Mouse (Mus musculus): ENCODE data around the gene Bckdhb. TPM values are rescaled to one million over a fixed set of nuclear protein-coding genes. Genes with fewer than 3 reads are reported as not detected.
A peak's percentile ranks its signal among the peaks of the same experiment; 100 is the strongest.
"Not testable (repeated sequence)": the region's sequence is repeated elsewhere in the genome, so short reads cannot be mapped to it uniquely, and the experiment has no call there.

The Bckdhb gene
- polyA plus RNA-seq, 1 experiment from 2014 or later, result 47.6 TPM

DNA sequence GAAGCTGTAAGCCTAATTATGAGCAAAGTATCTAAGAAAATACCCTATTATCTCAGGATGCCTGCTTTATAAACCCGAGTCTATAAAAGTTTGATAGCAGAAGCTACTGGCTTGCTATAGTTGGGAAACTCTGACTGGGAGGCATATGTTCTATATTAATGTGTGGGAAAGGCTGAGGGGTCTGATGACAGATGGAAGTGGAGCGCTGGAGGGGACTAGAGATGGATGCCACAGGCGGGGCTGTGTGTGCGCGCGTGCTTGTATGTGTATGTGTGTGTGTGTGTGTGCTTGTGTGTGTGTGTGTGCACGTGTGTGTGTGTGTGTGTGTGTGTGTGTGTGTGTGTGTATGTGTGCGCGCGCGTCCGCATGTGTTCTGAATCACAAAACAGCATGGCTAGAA lies 121.4 kb downstream of the Bckdhb start:
- WGBS, result 65% methylated on average over 12 of the region's 12 CpGs
- no peak for TF ChIP-seq CTCF (IDR thresholded peaks at IDR 0.05; ENCODE audit: low read depth)

DNA sequence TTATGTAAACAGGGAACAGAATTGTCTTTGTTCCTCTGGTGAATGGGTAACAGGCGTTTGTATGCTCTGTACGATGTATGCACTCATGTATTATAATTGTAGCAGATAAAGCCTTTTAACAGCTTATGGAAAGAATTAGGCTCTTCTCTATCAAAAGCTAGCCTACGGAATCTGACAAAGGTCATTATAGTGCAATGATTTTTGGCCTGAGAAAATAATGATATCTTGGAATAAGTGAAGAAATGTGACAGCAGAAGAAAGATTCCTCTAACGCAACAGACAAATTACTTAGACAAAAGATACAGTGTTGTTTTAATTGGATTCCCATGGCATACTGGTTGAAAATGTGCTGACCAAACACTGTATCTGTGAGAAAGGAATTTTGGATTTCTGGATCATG lies 122.0 kb downstream of the Bckdhb start:
- Histone ChIP-seq H3K27ac (ENCODE audit: low read depth) (no peak overlapping the region), H3K27me3 (ENCODE audit: insufficient read depth, low read length) (no peaks in the 10 kb centered on the region), H3K4me1 (ENCODE audit: insufficient read depth) (peaks cover 4% of the 10 kb centered on the region; the same call in 1 of the 2 replicates), H3K4me3 (ENCODE audit: low read depth, low read length) (no peak overlapping the region), H3K9me3 (ENCODE audit: low read depth, low read length) (no peaks in the 10 kb centered on the region), H3K9ac (no peak overlapping the region), H3K4me2 (no peak overlapping the region), H3K36me3 (ENCODE audit: insufficient read depth) (no peaks in the 10 kb centered on the region)
- DNase-seq, result no peak
- ATAC-seq (ENCODE audit: insufficient read depth), result no peak
- no peak for TF ChIP-seq CTCF (IDR thresholded peaks at IDR 0.05; ENCODE audit: low read depth)
- 55% methylated on average over 4 of the region's 4 CpGs for WGBS

More for the DNA sequence above, 121.4 kb downstream of the Bckdhb start:
- H3K9ac ChIP-seq, result no peak overlapping the region
- H3K27me3 ChIP-seq (ENCODE audit: insufficient read depth, low read length), result no peaks in the 10 kb centered on the region
- H3K4me2 ChIP-seq, result no peak overlapping the region
- no peak overlapping the region for H3K27ac ChIP-seq (ENCODE audit: low read depth)
- H3K4me3 ChIP-seq (ENCODE audit: low read depth, low read length), result no peak overlapping the region
- ATAC-seq (ENCODE audit: insufficient read depth), result peak; percentile 48; the same call in 1 of the 2 replicates
- no peaks in the 10 kb centered on the region for H3K36me3 ChIP-seq (ENCODE audit: insufficient read depth)
- no peak for DNase-seq
- no peaks in the 10 kb centered on the region for H3K9me3 ChIP-seq (ENCODE audit: low read depth, low read length)
- peaks cover 4% of the 10 kb centered on the region; the same call in 1 of the 2 replicates for H3K4me1 ChIP-seq (ENCODE audit: insufficient read depth)

DNA sequence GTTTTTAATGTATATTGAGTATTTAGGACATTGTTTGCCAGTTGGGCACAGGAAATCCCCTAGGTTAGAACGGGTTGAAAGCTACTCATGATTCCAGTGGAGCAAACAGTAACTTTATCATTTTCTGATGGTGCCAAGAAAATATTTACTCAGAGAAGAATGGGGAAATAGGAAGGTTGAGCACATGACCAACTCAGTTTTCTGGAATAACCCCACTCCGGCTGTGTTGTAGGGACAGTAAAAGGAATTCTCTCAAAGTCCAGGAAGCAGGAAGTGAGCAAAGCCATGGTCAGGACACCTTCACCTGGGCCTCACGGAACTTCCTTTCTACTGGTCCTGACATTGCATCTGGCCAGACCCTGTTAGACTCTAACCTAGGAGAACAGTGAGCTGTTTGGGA lies 122.5 kb downstream of the Bckdhb start:
- H3K4me3 ChIP-seq (ENCODE audit: low read depth, low read length), result no peak overlapping the region
- H3K27me3 ChIP-seq (ENCODE audit: insufficient read depth, low read length), result no peaks in the 10 kb centered on the region
- WGBS, result 62% methylated on average over 3 of the region's 3 CpGs
- no peak overlapping the region for H3K27ac ChIP-seq (ENCODE audit: low read depth)
- TF ChIP-seq CTCF (IDR thresholded peaks at IDR 0.05; ENCODE audit: low read depth), result no peak
- H3K9ac ChIP-seq, result no peak overlapping the region
- ATAC-seq (ENCODE audit: insufficient read depth) (no peak), DNase-seq (no peak)
- no peak overlapping the region for H3K4me2 ChIP-seq
- H3K36me3 ChIP-seq (ENCODE audit: insufficient read depth), result no peaks in the 10 kb centered on the region
- H3K9me3 ChIP-seq (ENCODE audit: low read depth, low read length), result no peaks in the 10 kb centered on the region
- peaks cover 4% of the 10 kb centered on the region; the same call in 1 of the 2 replicates for H3K4me1 ChIP-seq (ENCODE audit: insufficient read depth)

DNA sequence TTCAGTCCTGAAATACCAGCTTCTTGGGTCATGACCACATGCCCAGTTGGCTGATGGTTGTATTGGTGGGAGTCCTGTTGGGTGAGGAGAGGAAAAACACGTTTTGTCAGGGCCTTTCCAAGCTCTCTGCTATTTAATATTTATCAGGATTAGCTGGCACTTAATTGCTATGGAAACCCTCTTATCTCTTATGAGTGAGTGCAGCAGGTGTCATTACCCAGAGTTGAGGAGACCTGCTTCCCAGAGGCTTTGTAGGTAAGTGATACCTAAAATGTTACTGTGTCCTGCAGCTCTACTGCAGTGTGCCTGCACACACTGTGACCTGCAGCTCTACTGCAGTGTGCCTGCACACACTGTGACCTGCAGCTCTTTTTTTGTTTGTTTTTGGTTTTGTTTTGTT lies 124.2 kb downstream of the Bckdhb start:
- no peak for TF ChIP-seq CTCF (IDR thresholded peaks at IDR 0.05; ENCODE audit: low read depth)
- whole genome bisulfite sequencing, result 32% methylated on average over 1 of the region's 1 CpGs
- Histone ChIP-seq H3K27ac (ENCODE audit: low read depth) (no peak overlapping the region), H3K9me3 (ENCODE audit: low read depth, low read length) (no peaks in the 10 kb centered on the region), H3K4me2 (no peak overlapping the region), H3K4me1 (ENCODE audit: insufficient read depth) (peaks cover 4% of the 10 kb centered on the region; the same call in 1 of the 2 replicates), H3K4me3 (ENCODE audit: low read depth, low read length) (no peak overlapping the region), H3K27me3 (ENCODE audit: insufficient read depth, low read length) (no peaks in the 10 kb centered on the region), H3K9ac (no peak overlapping the region), H3K36me3 (ENCODE audit: insufficient read depth) (no peaks in the 10 kb centered on the region)
- ATAC-seq (ENCODE audit: insufficient read depth) (no peak), DNase-seq (no peak)

DNA sequence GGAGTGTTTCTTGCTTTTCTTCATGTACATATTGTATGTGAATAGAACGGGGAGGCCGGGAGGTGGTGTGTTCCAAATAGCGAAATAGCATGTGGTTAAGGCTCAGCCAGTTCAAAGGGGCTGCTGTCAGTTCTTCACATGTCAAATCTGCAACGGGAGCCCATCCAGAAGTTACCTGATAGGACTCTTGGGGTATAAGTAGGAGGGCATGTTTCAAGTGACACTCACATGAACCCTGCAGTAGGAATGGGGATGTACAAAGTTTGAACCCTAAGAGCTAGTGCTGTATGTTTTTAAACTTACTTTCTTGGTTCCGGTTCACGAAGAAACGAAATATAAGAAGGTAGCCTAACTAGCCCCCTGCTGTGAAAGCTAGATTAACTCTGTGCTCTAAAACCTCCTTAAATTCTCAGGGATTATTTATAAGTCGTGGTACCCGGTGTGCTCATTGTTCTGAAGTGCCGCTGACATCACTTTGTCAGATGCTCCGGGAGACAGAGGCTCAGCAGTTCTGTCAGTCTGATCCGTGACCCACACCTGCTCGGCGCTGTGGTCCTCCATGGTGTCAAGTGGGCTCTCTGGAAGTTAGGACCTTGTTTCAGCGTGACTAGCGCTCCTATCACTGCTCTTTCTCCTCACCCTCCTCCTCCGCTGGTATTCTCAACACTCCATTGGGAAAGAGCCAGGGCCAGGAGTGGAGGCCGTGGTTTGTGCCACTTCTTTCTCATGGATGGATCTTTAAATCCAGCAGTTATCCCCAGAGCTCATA lies 126.1 kb downstream of the Bckdhb start:
- ATAC-seq (ENCODE audit: insufficient read depth) (no peak), DNase-seq (no peak)
- H3K4me2 ChIP-seq, result no peak overlapping the region
- H3K27ac ChIP-seq (ENCODE audit: low read depth), result no peak overlapping the region
- no peaks in the 10 kb centered on the region for H3K9me3 ChIP-seq (ENCODE audit: low read depth, low read length)
- H3K4me3 ChIP-seq (ENCODE audit: low read depth, low read length), result no peak overlapping the region
- no peaks in the 10 kb centered on the region for H3K4me1 ChIP-seq (ENCODE audit: insufficient read depth)
- H3K36me3 ChIP-seq (ENCODE audit: insufficient read depth), result no peaks in the 10 kb centered on the region
- 77% methylated on average over 18 of the region's 18 CpGs for WGBS
- no peak overlapping the region for H3K9ac ChIP-seq
- TF ChIP-seq CTCF (IDR thresholded peaks at IDR 0.05; ENCODE audit: low read depth), result no peak
- no peaks in the 10 kb centered on the region for H3K27me3 ChIP-seq (ENCODE audit: insufficient read depth, low read length)

DNA sequence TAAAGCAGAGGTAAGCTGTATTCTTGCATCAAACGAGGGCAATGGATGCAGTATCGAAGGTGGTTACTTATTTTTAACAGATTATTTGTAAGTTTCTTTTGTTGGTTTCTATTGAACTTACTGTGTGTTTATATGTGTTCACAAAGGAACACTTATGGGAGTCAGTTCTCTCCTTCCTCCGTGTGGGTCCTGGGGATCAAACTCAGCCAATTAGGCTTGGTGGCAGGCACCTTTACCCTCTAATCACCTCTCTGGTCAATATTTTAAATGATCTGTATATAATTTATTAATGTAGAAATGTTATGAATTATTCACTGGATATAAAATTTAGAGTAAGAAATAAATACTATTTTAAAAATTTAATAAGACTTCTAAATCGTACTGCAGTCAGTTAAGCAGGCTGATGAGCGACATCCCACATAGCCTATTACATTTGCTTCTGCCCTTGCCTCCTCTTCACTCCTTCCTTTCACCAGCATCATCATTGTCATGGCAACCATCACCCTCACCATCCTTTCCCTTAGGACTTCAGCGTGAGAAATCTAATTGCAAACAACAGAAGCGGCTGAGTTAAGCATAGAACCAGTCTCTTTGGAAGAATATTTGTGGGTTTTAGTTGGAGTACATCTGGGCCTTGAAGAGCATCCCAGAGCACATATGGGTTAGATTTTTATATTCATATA lies 130.3 kb downstream of the Bckdhb start:
- no peaks in the 10 kb centered on the region for H3K4me1 ChIP-seq (ENCODE audit: insufficient read depth)

DNA sequence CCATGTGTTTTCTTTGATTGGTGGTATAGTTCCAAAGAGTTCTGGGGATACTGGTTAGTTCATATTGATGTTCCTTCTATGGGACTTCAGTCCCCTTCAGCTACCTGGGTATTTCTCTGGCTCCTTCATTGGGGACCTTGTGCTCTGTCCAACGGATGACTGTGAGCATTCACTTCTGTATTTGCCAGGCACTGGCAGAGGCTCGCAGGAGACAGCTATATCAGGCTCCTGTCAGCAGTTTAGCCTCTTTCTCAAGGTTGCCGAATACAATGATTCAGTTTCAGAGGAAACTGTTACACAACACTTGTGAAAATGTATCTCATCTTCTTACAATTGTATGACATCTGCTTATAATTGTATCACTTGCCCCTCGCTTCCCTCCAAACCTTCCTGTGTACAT lies 135.8 kb downstream of the Bckdhb start:
- H3K4me3 ChIP-seq (ENCODE audit: low read depth, low read length); ATAC-seq (ENCODE audit: insufficient read depth); H3K9ac ChIP-seq; H3K27ac ChIP-seq (ENCODE audit: low read depth); H3K27me3 ChIP-seq (ENCODE audit: insufficient read depth, low read length); DNase-seq; H3K4me1 ChIP-seq (ENCODE audit: insufficient read depth); H3K9me3 ChIP-seq (ENCODE audit: low read depth, low read length); H3K4me2 ChIP-seq; H3K36me3 ChIP-seq (ENCODE audit: insufficient read depth): not testable (repeated sequence)
- WGBS, result 85% methylated on average over 4 of the region's 4 CpGs

More for the DNA sequence above, 130.3 kb downstream of the Bckdhb start:
- no peak overlapping the region for H3K27ac ChIP-seq (ENCODE audit: low read depth)
- no peak for DNase-seq
- H3K9ac ChIP-seq, result no peak overlapping the region
- ATAC-seq (ENCODE audit: insufficient read depth), result no peak
- 88% methylated on average over 7 of the region's 7 CpGs for WGBS
- no peaks in the 10 kb centered on the region for H3K27me3 ChIP-seq (ENCODE audit: insufficient read depth, low read length)
- H3K4me2 ChIP-seq, result no peak overlapping the region
- no peaks in the 10 kb centered on the region for H3K9me3 ChIP-seq (ENCODE audit: low read depth, low read length)
- H3K4me3 ChIP-seq (ENCODE audit: low read depth, low read length), result no peak overlapping the region
- H3K36me3 ChIP-seq (ENCODE audit: insufficient read depth), result no peaks in the 10 kb centered on the region
- no peak for TF ChIP-seq CTCF (IDR thresholded peaks at IDR 0.05; ENCODE audit: low read depth)
